Mouse (Mus musculus) olfactory bulb, adult 2 months (tissue): ENCODE measurements around the gene Plekhg1.

Experiments used
- CTCF ChIP-seq: fragments of 200-500 bp; IDR thresholded peaks from 2 replicates; pipeline ENCODE4 v1.5.1; 2012; ENCODE audit warnings: low read depth, mild to moderate bottlenecking, low read length, moderate library complexity; ENCODE audit not compliant: insufficient read depth
- POLR2A ChIP-seq: fragments of 200-500 bp; IDR thresholded peaks from 2 replicates; pipeline ENCODE4 v1.6.1; 2012; ENCODE audit warnings: mild to moderate bottlenecking, low read depth, low read length, moderate library complexity; ENCODE audit not compliant: insufficient read depth

- no peak for TF ChIP-seq CTCF
- TF ChIP-seq POLR2A: no peak
Observed at GRCm38 (mm10) chr10:3827368-3827767, 87.2 kb downstream of the Plekhg1 start.
